Mouse (Mus musculus) stomach, embryonic 15.5 days (tissue): ENCODE data around the gene Ifna6. TPM values are rescaled to one million over a fixed set of nuclear protein-coding genes. Genes with fewer than 3 reads are reported as not detected.

Experiments used
- ATAC-seq: fragments of 200-750 bp; cut with Nextera tagmentation; 2 replicates; pipeline ENCODE4 v1.8.0; 2017; ENCODE audit warnings: low read depth, moderate number of reproducible peaks, moderate TSS enrichment; ENCODE audit not compliant: insufficient read depth, low FRiP score
- H3K27ac ChIP-seq: fragments of 300-500 bp; sonication (generic); 2 replicates; pipeline ENCODE4 v1.5.1; 2015; ENCODE audit warnings: mild to moderate bottlenecking, inconsistent platforms
- H3K27me3 ChIP-seq: fragments of 300-500 bp; sonication (generic); replicated peaks from 2 replicates; pipeline ENCODE4 v1.6.1; 2015; ENCODE audit warnings: inconsistent platforms
- H3K36me3 ChIP-seq: fragments of 300-500 bp; sonication (generic); 2 replicates; pipeline ENCODE4 v1.6.1; 2015; ENCODE audit warnings: inconsistent platforms
- H3K4me1 ChIP-seq: fragments of 300-500 bp; sonication (generic); 2 replicates; pipeline ENCODE4 v1.6.1; 2015; ENCODE audit warnings: inconsistent platforms
- H3K4me2 ChIP-seq: fragments of 300-500 bp; sonication (generic); 2 replicates; pipeline ENCODE4 v1.6.1; 2015; ENCODE audit warnings: mild to moderate bottlenecking, inconsistent platforms
- H3K4me3 ChIP-seq: fragments of 300-500 bp; sonication (generic); replicated peaks from 2 replicates; pipeline ENCODE4 v1.5.1; 2015; ENCODE audit warnings: inconsistent platforms
- H3K9ac ChIP-seq: fragments of 300-500 bp; sonication (generic); 2 replicates; pipeline ENCODE4 v1.6.1; 2015; ENCODE audit warnings: inconsistent platforms
- H3K9me3 ChIP-seq: fragments of 300-500 bp; sonication (generic); 2 replicates; pipeline ENCODE4 v1.6.1; 2016; ENCODE audit warnings: inconsistent platforms
- WGBS: fragments of 180-500 bp; shearing (Covaris S2); methylation state at CpG from one replicate; pipeline ENCODE4 v1.1.7; 2015; 5-methylcytosine and 5-hydroxymethylcytosine counted together
- polyA plus RNA-seq: library from polyadenylated mRNA; unstranded; fragments of >200 nt; fragmentation: Nextera tagmentation; extraction: Ambion mirVana; gene quantifications from 2 replicates; pipeline ENCODE4 v1.2.1, GENCODE M21; 2015

The Ifna6 gene
- polyA plus RNA-seq, 1 experiment from 2014 or later, result not detected

DNA sequence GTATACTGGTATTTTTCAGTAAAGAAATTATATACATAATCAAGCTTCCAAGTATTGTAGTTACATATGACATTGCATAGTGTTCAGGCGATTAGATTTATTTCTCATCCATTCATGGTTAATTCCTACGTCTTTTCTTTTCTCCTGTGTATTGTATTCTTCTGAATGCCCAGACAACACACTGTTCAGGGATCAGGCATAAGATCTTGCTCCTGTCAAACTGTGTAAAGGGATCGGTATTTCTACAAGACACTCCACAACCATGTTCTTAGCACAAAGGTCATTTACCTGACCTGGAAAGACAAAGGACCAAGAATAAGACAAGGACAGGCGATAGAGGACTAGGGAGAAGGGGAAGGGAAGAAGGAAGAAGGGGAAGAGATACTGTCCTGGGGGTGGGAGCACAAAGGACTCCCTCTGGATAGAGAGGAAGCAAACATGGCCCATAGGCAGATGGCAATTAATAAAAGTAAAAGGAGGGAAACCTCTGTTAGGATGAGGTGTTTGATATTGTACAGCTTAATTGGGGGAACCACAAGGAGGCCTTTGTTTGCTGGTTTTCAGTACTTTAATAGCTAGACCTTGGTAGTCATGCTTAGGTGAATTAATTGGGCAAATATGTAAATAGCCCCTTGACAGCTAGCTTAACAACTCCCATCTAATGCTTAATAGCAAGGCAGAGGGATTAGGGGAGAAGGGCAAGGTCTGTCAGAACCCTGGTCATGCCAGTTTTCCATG is 24.0 kb downstream of the Ifna6 start:
- no peak overlapping the region for H3K9ac ChIP-seq
- WGBS, result 71% methylated on average over 4 of the region's 4 CpGs
- no peak for ATAC-seq
- H3K27me3 ChIP-seq, result no peaks in the 10 kb centered on the region
- no peak overlapping the region for H3K4me3 ChIP-seq
- H3K9me3 ChIP-seq, result no peaks in the 10 kb centered on the region
- H3K27ac ChIP-seq, result no peak overlapping the region
- no peaks in the 10 kb centered on the region for H3K4me1 ChIP-seq
- no peaks in the 10 kb centered on the region for H3K36me3 ChIP-seq
- no peak overlapping the region for H3K4me2 ChIP-seq

DNA sequence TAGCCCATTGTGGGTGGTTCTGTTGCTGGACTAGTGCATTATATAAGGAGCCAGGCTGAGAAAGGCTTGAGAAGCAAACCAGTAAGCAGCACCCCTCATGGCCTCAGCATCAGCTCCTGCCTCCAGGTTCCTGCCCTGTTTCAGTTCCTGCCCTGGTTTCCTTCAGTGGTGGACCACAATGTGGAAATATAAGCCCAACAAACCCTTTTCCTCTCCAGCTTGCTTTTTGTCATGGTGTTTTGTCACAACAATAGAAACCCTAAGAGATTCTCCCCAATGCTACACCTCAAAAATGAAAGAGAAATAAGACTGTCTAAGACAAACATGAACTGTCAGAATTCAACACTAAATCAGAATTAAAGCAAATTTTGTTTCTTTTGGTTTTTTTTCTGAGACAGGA is 32.0 kb downstream of the Ifna6 start:
- Histone ChIP-seq H3K27me3 (no peaks in the 10 kb centered on the region), H3K4me3 (no peak overlapping the region), H3K4me2 (no peak overlapping the region), H3K4me1 (no peaks in the 10 kb centered on the region), H3K27ac (no peak overlapping the region), H3K36me3 (no peaks in the 10 kb centered on the region), H3K9ac (no peak overlapping the region), H3K9me3 (no peaks in the 10 kb centered on the region)
- no peak for ATAC-seq

DNA sequence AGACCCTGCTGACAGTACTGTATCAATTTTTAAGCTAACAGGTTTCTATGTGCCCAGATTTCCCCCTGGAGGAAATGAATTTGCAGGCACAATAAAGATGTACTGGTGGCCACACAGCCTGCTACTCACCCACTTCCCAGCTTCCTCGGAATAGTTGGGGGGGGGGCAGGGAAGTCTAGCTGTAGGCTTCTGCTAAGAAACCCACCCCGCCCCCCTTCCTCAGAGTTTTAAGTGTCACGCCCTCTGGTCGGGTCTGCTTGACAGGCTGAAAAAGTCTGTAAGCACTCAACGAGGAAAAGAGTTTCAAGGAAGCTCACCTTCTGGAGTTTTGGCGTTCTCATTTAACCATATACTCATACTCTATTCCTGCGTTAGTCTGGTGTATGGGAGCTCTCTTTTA is 36.1 kb downstream of the Ifna6 start:
- no peak overlapping the region for H3K4me3 ChIP-seq
- 8% methylated on average over 7 of the region's 7 CpGs for WGBS
- 0 out of 2 replicates have a peak, but pooled peaks cover 5% of the 10 kb centered on the region for H3K27me3 ChIP-seq
- H3K9ac ChIP-seq, result no peak overlapping the region
- H3K27ac ChIP-seq, result no peak overlapping the region
- ATAC-seq, result no peak
- H3K4me2 ChIP-seq, result no peak overlapping the region
- no peaks in the 10 kb centered on the region for H3K36me3 ChIP-seq
- no peaks in the 10 kb centered on the region for H3K9me3 ChIP-seq
- peaks cover 7% of the 10 kb centered on the region; the same call in 1 of the 2 replicates for H3K4me1 ChIP-seq

DNA sequence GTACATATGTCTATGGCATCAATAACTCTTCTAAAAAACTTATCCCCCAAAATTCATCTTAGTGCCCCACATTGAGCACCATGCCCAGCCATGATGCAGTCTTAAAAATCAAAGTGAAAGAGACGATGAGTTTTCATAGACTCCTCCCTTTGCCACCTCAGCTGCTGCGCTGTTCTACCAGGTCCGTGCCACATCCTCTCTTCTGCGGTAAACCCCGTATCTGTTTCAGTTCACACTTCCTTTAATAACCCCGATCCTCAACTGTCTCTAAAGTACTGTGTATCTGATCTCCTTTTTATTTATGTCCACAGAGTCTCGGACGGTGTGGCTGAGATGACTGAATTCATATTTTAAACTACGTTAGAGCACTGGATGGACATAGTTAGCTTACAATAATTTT is 37.4 kb downstream of the Ifna6 start:
- Histone ChIP-seq H3K9ac (no peak overlapping the region), H3K27me3 (0 out of 2 replicates have a peak, but pooled peaks cover 5% of the 10 kb centered on the region), H3K9me3 (no peaks in the 10 kb centered on the region), H3K27ac (no peak overlapping the region), H3K4me3 (no peak overlapping the region), H3K4me1 (peaks cover 7% of the 10 kb centered on the region; the same call in 1 of the 2 replicates), H3K4me2 (no peak overlapping the region), H3K36me3 (no peaks in the 10 kb centered on the region)
- ATAC-seq, result no peak
- WGBS, result 57% methylated on average over 9 of the region's 9 CpGs

DNA sequence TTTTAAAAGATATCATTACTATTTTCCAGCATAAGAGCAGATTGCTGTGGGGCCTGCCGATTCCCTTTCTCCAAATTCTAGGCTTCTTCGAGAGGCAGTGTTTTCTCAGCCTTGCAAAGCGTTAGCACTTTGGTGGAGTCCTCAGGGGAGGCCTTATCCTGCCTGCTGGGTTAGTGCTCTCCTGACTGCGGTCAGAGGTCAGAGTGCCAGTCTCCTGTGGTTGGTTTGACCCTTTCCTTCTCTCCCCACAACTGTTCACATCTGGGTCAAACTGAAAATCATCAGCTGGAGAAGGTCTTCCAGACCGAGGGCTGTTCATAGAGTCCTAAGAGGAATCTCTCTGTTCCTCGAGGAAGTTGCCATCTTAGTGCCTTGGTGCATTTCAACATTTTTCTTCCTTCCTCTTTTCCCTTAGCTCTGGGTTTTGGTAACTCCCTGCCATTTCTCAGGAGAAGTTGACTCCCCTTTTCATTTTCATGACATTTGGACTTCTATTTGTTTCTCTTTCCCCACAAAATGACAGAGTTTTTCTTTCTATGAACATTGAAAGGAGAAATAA is 37.9 kb downstream of the Ifna6 start:
- Histone ChIP-seq H3K36me3 (no peaks in the 10 kb centered on the region), H3K4me2 (no peak overlapping the region), H3K27ac (no peak overlapping the region), H3K4me1 (peaks cover 7% of the 10 kb centered on the region; the same call in 1 of the 2 replicates), H3K9me3 (no peaks in the 10 kb centered on the region), H3K27me3 (0 out of 2 replicates have a peak, but pooled peaks cover 5% of the 10 kb centered on the region), H3K4me3 (no peak overlapping the region), H3K9ac (no peak overlapping the region)
- no peak for ATAC-seq
- 51% methylated on average over 6 of the region's 6 CpGs for WGBS

DNA sequence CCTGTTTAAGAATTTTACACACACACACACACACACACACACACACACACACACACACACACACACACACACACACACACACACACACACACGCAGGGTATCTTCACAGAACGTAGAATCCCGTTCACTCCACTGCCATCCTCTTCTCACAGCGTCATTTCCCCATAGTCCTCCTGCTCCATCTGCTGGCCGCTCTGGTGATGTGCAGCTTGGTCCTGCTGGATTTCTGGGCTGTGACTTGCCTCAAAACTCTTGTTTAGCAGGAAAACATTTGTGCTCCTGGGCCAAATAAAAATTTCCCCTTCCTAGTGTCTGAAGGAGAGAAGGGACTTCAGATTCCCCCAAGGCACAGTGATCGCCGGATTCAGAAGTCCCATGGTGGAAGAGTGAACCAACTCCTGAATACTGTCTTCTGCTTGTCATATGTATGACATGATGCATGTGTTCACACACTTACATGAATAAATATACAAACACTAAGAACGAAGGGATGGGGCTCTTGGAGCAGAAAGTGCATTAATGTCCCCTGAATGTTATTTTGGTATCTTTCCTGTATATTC is 40.2 kb downstream of the Ifna6 start:
- Histone ChIP-seq H3K27ac (no peak overlapping the region), H3K36me3 (no peaks in the 10 kb centered on the region), H3K27me3 (0 out of 2 replicates have a peak, but pooled peaks cover 5% of the 10 kb centered on the region), H3K9ac (no peak overlapping the region), H3K4me1 (peaks cover 7% of the 10 kb centered on the region; the same call in 1 of the 2 replicates), H3K4me3 (peak overlapping the region; percentile 53), H3K4me2 (peak overlapping the region; percentile 84), H3K9me3 (no peaks in the 10 kb centered on the region)
- no peak for ATAC-seq
- 0% methylated on average over 8 of the region's 8 CpGs for WGBS

DNA sequence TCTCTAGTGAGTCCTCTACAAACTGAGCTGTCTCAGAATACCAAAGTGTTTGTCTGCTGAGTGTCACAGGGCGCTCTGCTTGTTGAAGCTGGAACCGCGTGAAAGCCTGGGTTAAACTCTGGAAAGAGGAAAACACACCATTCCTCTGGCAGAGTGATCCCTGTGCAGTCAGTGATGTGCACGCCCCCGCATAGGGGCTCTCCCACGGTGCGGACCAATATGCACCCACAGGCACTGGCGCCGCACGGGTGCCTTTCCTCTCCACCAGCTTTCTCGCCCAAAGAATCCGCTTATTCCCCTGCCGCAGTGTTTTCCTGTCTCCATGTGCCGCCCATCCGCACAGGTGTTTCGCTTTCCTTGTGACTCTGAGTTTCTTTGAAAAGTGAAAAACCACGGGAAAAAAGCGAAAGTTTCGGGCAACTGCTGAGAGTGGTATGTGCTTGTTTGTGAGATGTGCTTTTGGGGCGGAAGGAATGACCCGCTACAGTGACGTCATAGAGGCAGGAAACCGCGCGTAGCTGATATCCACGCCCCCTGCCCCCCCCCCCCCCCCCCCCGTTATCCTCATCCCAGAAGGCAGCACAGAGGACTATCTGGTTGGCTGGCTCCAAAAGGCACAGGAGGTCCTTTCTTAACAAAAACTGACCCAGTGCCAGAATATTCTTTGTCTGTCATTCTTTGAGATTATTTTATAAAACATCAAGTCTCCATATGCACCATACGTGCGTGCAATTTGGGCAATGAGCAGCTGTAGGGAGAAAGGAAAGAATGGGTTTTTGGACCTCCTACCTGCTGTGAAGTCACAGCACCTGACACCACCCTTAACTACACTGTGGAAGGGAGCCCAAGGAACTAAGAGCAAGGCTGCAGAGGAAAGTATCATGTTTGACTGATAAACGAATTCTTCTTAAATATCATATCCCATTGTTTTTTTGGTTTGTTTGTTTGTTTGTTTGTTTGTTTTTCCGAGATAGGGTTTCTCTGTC is 41.0 kb downstream of the Ifna6 start:
- H3K36me3 ChIP-seq, result no peaks in the 10 kb centered on the region
- H3K9ac ChIP-seq, result peak overlapping the region; percentile 29; the same call in 1 of the 2 replicates
- H3K4me3 ChIP-seq, result peak overlapping the region; percentile 53
- no peak overlapping the region for H3K27ac ChIP-seq
- 0 out of 2 replicates have a peak, but pooled peaks cover 5% of the 10 kb centered on the region for H3K27me3 ChIP-seq
- H3K4me2 ChIP-seq, result peak overlapping the region; percentile 84
- peak; percentile 49; the same call in 1 of the 2 replicates for ATAC-seq
- H3K4me1 ChIP-seq, result peaks cover 7% of the 10 kb centered on the region; the same call in 1 of the 2 replicates
- no peaks in the 10 kb centered on the region for H3K9me3 ChIP-seq
- 6% methylated on average over 31 of the region's 31 CpGs for WGBS

DNA sequence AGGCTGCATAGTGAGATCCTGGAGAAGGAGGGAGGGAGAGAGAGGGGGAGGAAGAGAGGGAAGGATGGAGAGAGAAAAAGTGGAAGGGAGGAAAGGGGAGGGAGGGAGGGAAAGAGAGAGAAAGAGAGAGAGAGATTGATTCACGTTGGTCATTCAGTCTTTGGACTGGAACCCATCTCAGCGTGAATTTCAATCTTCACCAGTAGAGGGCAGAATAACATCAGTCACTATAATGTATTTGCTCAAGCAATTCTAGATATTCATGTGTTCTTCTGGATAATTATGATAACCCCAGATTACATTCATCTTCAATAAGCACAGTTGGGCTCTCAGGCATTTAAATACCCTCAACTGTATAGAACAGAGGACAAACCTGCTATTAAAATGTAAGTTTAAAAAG is 45.5 kb downstream of the Ifna6 start:
- no peaks in the 10 kb centered on the region for H3K9me3 ChIP-seq
- peaks cover 4% of the 10 kb centered on the region; the same call in 1 of the 2 replicates for H3K4me1 ChIP-seq
- no peak for ATAC-seq
- H3K27ac ChIP-seq, result no peak overlapping the region
- H3K27me3 ChIP-seq, result no peaks in the 10 kb centered on the region
- H3K9ac ChIP-seq, result no peak overlapping the region
- H3K4me3 ChIP-seq, result no peak overlapping the region
- no peaks in the 10 kb centered on the region for H3K36me3 ChIP-seq
- 0% methylated on average over 2 of the region's 2 CpGs for WGBS
- no peak overlapping the region for H3K4me2 ChIP-seq

DNA sequence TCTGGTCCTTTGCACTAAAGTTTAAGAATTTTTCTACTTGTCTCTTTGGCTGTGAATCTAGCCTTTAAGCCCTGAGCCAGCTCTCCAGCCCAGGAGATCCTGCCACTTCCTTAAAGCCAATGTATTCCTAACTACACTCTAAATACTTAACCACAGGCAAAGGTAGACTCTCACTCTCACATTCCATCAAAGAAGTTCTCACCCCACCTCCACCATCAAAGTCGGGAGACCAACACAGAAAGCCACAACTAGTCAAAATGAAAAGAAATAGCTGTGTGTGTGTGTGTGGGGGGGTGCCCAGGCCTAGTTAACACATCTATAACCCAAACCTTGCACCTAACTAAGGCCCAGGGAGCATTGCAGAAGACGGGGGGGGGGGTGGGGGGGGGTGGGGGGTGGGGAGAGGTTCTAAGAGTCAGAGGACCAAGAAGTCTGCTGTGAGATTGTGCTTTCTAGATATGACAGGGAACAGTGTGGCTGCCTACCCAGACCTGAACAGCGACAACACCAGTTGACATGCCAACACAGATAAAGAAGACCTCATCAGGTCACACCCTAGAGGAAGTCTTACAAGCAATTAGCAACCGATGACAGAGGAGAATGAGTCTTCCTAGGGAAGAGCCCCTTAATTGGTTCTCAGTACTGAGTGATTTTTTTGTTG is 48.3 kb downstream of the Ifna6 start:
- Histone ChIP-seq H3K4me2 (no peak overlapping the region), H3K36me3 (no peaks in the 10 kb centered on the region), H3K4me1 (0 out of 2 replicates have a peak, but pooled peaks cover 2% of the 10 kb centered on the region), H3K9ac (no peak overlapping the region), H3K27me3 (no peaks in the 10 kb centered on the region), H3K27ac (no peak overlapping the region), H3K4me3 (no peak overlapping the region), H3K9me3 (no peaks in the 10 kb centered on the region)
- WGBS, result 70% methylated on average over 4 of the region's 4 CpGs
- ATAC-seq, result no peak

DNA sequence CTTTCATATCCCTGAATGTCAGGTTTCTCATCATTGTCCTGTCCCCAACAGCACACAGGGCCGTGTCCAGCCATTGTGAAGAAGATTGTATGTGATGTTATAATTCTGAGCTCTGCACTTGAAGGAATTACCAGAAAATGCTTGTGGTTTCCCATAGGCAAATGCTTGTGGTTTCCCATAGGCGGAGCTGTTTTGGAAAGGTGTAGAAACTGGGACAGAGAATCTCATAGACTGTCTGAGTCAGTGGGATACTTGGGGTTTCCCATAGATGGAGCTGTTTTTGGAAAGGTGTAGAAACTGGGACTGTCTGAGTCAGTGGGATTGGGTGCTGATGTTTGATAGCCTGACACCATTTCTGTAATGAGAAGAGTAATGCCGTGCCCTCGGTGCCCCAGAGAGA is 49.3 kb downstream of the Ifna6 start:
- no peaks in the 10 kb centered on the region for H3K9me3 ChIP-seq
- WGBS, result 83% methylated on average over 4 of the region's 4 CpGs
- no peak overlapping the region for H3K27ac ChIP-seq
- 0 out of 2 replicates have a peak, but pooled peaks cover 2% of the 10 kb centered on the region for H3K4me1 ChIP-seq
- no peaks in the 10 kb centered on the region for H3K27me3 ChIP-seq
- no peak overlapping the region for H3K9ac ChIP-seq
- H3K4me3 ChIP-seq, result no peak overlapping the region
- H3K4me2 ChIP-seq, result no peak overlapping the region
- no peaks in the 10 kb centered on the region for H3K36me3 ChIP-seq
- no peak for ATAC-seq
